Mouse (Mus musculus) spleen, adult 2 months (tissue): ENCODE results near the gene Ube2cbp. TPM values are rescaled to one million over a fixed set of nuclear protein-coding genes. Genes with fewer than 3 reads are reported as not detected.

Experiments
- DNase-seq, 2 experiments: peaks; one replicate each; pipeline versions ENCODE4 v3.0.0 to v3.0.0-alpha.2; 2012 to 2021; ENCODE audit warnings: low spot score in 2 of 2, low read depth in 1 of 2
- H3K27ac ChIP-seq: fragments of 200-500 bp; 2 replicates; pipeline ENCODE4 v1.5.1; 2012; ENCODE audit warnings: low read length, inconsistent platforms; ENCODE audit not compliant: insufficient read depth
- H3K27me3 ChIP-seq: fragments of 200-500 bp; 2 replicates; pipeline ENCODE4 v1.6.1; 2012; ENCODE audit warnings: mild to moderate bottlenecking, moderate library complexity, low read length, inconsistent platforms; ENCODE audit not compliant: control insufficient read depth, insufficient read depth
- H3K36me3 ChIP-seq: fragments of 200-500 bp; 2 replicates; pipeline ENCODE4 v1.6.1; 2012; ENCODE audit warnings: mild to moderate bottlenecking, low read length, inconsistent platforms; ENCODE audit not compliant: control insufficient read depth, insufficient read depth
- H3K4me1 ChIP-seq: fragments of 200-500 bp; 2 replicates; pipeline ENCODE4 v1.6.1; 2011; ENCODE audit warnings: inconsistent platforms; ENCODE audit not compliant: control insufficient read depth, insufficient read depth, insufficient read length
- H3K4me3 ChIP-seq: fragments of 200-500 bp; 2 replicates; pipeline ENCODE4 v1.5.1; 2011; ENCODE audit warnings: mild to moderate bottlenecking, inconsistent platforms; ENCODE audit not compliant: insufficient read depth, insufficient read length; ENCODE audit errors: extremely low read depth
- CTCF ChIP-seq: fragments of 200-500 bp; IDR thresholded peaks from 2 replicates; pipeline ENCODE4 v1.5.1; 2011; ENCODE audit warnings: mild to moderate bottlenecking, inconsistent platforms; ENCODE audit not compliant: insufficient read depth, insufficient read length, insufficient replicate concordance; ENCODE audit errors: extremely low read depth
- POLR2A ChIP-seq: fragments of 200-500 bp; IDR thresholded peaks from 2 replicates; pipeline ENCODE4 v1.6.1; 2011; ENCODE audit warnings: low read depth, low read length, inconsistent platforms
- WGBS: fragments of 180-500 bp; shearing (Covaris S2); methylation state at CpG from one replicate; pipeline ENCODE4 v1.1.7; 2018; 5-methylcytosine and 5-hydroxymethylcytosine counted together
- polyA plus RNA-seq: library from polyadenylated mRNA; depleted of rRNA; stranded (reverse); fragments of >200 nt; gene quantifications from 2 replicates; pipeline ENCODE4 v1.2.3, GENCODE M21; 2012

Ube2cbp gene
- polyA plus RNA-seq, 1 experiment: 1.0 TPM

GRCm38 (mm10) chr9:86482236-86482635 lies 17.5 kb upstream of the Ube2cbp start:
- Histone ChIP-seq H3K27ac (no peak overlapping the region), H3K4me3 (no peak overlapping the region), H3K36me3 (no peaks in the 10 kb centered on the region), H3K27me3 (no peaks in the 10 kb centered on the region), H3K4me1 (no peaks in the 10 kb centered on the region)
- 82% methylated on average over 1 of the region's 1 CpGs for WGBS
- TF ChIP-seq CTCF (no peak), POLR2A (no peak)
- DNase-seq: no peak

DNA sequence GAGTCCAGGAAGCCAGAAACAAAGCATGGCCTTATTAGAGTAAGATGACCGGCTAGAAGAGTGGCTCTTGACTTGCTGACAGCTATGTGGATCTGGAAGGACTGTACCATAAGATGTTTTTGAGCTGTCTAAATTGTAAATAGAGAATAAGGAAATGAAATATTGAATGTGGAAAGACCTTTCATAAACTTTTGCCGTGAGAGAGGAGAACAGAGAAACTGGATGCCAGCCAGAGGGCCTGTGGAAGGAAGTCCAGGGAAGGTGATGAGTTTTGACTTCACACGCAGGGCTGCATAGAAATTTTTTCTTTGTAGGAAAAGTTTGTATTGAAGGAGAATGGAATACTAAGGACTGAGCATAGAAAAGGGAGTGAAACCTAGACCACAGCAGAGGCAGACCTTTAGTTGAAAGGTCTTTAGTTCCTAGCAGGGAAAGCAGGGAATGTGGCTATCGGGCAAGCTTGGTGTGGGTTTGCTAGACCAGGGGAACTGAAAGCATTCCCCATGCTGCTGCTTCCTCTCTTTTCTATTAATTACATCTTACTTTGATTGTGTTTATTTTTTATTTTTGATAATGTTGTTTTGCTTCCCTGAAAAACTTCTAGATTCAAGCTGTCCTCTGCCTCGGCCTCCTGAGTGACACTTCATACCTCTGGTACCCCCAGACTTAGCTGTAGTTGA lies 13.8 kb upstream of the Ube2cbp start:
- no peaks in the 10 kb centered on the region for H3K27me3 ChIP-seq
- H3K27ac ChIP-seq: no peak overlapping the region
- H3K36me3 ChIP-seq: no peaks in the 10 kb centered on the region
- no peak for DNase-seq
- H3K4me1 ChIP-seq: no peaks in the 10 kb centered on the region
- no peak overlapping the region for H3K4me3 ChIP-seq
- 72% methylated on average over 5 of the region's 5 CpGs for WGBS
- TF ChIP-seq POLR2A: no peak
- TF ChIP-seq CTCF: no peak

DNA sequence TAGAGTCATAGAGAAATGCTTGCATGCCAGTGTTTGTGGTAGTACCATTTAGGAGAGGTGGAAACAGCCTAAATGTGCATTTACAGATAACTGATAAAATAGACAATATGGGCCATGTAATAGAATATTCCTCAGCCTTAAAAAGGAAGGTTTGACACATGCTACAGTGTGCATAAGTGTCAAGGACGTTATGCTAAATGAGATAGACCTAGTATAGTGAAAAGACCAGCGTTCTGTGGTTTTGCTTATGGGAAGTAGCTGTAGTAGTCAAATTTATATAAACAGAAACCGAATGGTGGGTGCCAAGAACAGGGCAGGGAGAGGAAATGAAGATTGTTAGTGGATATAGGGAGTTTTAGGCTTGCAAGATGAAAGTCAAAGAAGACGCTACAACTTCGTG lies 12.0 kb upstream of the Ube2cbp start:
- no peak for TF ChIP-seq POLR2A
- TF ChIP-seq CTCF: no peak
- no peak for DNase-seq
- Histone ChIP-seq H3K4me3 (no peak overlapping the region), H3K36me3 (no peaks in the 10 kb centered on the region), H3K4me1 (no peaks in the 10 kb centered on the region), H3K27me3 (no peaks in the 10 kb centered on the region), H3K27ac (no peak overlapping the region)
- 15% methylated on average over 5 of the region's 5 CpGs for WGBS

GRCm38 (mm10) chr9:86475956-86476355 lies 11.2 kb upstream of the Ube2cbp start:
- Histone ChIP-seq H3K27ac (no peak overlapping the region), H3K4me1 (no peaks in the 10 kb centered on the region), H3K36me3 (no peaks in the 10 kb centered on the region), H3K27me3 (no peaks in the 10 kb centered on the region), H3K4me3 (no peak overlapping the region)
- no peak for TF ChIP-seq POLR2A
- no peak for TF ChIP-seq CTCF
- 98% methylated on average over 4 of the region's 4 CpGs for WGBS
- DNase-seq: no peak

- Histone ChIP-seq H3K27me3 (no peaks in the 10 kb centered on the region), H3K4me1 (peaks cover 2% of the 10 kb centered on the region), H3K27ac (peak within 1 kb of the TSS; percentile 82), H3K36me3 (no peaks in the 10 kb centered on the region), H3K4me3 (peak within 1 kb of the TSS; percentile 87)
- TF ChIP-seq POLR2A (peak; percentile 25; the same call in 1 of the 2 replicates), CTCF (peak; percentile 84; the same call in 1 of the 2 replicates)
- WGBS: under 1% methylated on average over 93 of the region's 93 CpGs
- peak; percentile 75 to 87 for DNase-seq
Observed at GRCm38 (mm10) chr9:86466990-86467870, 2.5 kb upstream of the Ube2cbp start, which contains the start of gene Dop1a. Gene Dop1a, plus strand, starts transcription at chr9:86467154.

- no peaks in the 10 kb centered on the region for H3K36me3 ChIP-seq
- no peak overlapping the region for H3K27ac ChIP-seq
- H3K4me1 ChIP-seq: no peaks in the 10 kb centered on the region
- H3K4me3 ChIP-seq: no peak overlapping the region
- WGBS: 84% methylated on average over 3 of the region's 3 CpGs
- no peak for DNase-seq
- TF ChIP-seq POLR2A: no peak
- no peak for TF ChIP-seq CTCF
- no peaks in the 10 kb centered on the region for H3K27me3 ChIP-seq
Observed at GRCm38 (mm10) chr9:86453626-86454025, 11.1 kb downstream of the Ube2cbp start.

- WGBS: 4% methylated on average over 13 of the region's 13 CpGs
- Histone ChIP-seq H3K36me3 (no peaks in the 10 kb centered on the region), H3K27ac (no peak overlapping the region), H3K4me3 (no peak overlapping the region), H3K27me3 (no peaks in the 10 kb centered on the region), H3K4me1 (no peaks in the 10 kb centered on the region)
- peak; percentile 23 to 47 for DNase-seq
- TF ChIP-seq POLR2A: no peak
- TF ChIP-seq CTCF: peak; percentile 83; the same call in 1 of the 2 replicates
Observed at GRCm38 (mm10) chr9:86451617-86452016, 13.1 kb downstream of the Ube2cbp start.
